Mouse (Mus musculus) adrenal gland, postnatal 10 days (tissue): ENCODE results near the gene Hivep1. TPM values are rescaled to one million over a fixed set of nuclear protein-coding genes. Genes with fewer than 3 reads are reported as not detected.

Source experiments
- DNase-seq: peaks from one replicate; pipeline ENCODE4 v3.0.0; 2021; ENCODE audit warnings: mixed read lengths
- long read RNA-seq, 2 experiments: library from polyadenylated mRNA; stranded (forward); transcript quantifications; one replicate each; pipeline ENCODE4 v2.0.0; 2021
- total RNA-seq, 2 experiments: library from RNA; stranded (reverse); gene quantifications; 2 replicates each; pipeline ENCODE4 v1.2.3; 2021

Gene Hivep1
- total RNA-seq: 10 to 100 TPM; 21.0 to 24.3 TPM
- long read RNA-seq, experiment 1, partial matches to known transcripts: 2 of 2 reads
- long read RNA-seq, experiment 1, other reads (novel, unspliced or antisense): 0 of 2 reads
- long read RNA-seq, experiment 2, partial matches to known transcripts: 2 of 2 reads
- long read RNA-seq, experiment 2, other reads (novel, unspliced or antisense): 0 of 2 reads

DNA sequence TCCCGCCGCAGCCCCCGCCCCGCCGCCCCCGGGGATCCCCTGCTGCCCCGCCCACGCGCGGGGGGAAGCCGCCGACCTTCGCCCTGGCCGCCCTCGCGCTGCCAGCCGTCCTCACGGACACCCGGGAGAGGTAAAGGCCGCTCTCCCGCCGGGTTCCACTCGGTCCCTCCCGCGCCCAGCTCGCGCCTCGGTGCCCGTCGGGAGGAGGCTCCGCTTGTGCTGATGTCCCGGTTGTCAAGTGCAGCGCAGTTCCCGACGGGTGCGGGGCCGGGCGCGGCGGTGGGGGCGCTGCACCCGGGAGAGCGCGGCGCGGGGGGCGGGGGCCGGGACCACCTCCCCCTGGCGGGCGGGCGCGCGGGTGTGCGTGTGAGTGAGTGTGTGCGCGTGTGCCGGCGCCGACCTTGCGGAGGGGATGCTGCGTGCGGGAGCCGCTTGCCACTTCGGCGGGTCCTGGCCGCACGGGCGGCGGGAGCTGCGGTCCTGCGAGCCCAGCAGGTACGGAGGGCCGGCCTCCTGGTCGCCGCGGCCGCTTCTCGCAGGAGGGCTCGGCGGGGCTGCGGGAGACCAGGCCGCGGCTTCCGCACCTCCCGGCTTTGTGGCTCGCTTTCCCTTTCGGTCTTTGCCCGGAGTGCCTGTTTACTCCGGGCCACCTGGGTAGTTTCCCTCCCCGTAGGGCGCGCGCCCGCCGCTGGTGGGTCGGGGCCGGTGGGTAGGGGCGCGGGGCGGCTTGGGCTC is at the start of gene Hivep1:
Gene Hivep1 (plus strand): TSS at position 61 of the 735 bp plus-strand sequence.
- no peak for DNase-seq

DNA sequence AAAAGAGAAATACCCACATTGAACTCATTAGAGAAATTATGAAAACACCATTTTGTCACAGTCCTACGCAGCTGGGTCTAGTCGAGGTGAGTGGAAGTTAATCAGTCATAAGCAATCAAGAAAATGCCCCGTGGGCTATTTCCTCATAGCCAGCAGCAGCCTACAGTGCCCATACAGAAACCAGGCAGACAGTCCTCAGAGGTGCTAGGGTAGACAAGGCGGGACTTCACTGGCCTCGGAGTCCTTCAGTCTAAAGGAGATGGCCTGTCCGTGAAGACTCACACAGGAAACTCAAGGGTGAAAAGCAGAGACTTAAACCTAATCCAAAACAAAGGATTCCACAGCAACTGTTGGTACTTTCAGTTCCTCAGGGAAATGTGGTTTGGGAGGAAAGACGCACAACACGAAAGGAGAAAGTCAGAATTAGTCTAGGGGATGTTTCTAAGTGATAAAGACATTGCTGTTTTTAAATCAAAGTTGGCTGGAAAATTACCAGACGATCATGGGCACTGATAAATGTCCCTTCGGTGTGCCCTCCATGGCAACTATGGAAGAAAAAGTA is 36.3 kb upstream of the Hivep1 start:
- no peak for DNase-seq

DNA sequence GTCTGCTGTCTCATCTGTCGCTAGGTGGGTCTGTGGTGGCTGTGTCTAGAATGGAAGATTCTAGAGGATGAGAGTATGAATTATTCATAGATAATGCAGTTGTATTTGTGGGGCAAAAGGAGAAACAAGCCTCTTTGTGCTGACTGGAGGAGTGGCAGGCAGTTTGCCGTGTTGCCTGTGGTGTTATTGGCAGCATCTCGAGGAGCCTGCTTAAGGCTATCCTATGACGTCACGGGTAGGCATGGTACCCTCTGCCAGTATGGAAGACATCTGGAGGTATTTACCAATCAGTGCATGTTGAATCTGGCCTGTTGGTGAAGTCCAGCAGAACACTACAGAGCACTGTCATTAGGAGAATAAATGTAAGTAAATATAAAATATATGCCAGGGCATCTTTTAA is 35.6 kb upstream of the Hivep1 start:
- no peak for DNase-seq

DNA sequence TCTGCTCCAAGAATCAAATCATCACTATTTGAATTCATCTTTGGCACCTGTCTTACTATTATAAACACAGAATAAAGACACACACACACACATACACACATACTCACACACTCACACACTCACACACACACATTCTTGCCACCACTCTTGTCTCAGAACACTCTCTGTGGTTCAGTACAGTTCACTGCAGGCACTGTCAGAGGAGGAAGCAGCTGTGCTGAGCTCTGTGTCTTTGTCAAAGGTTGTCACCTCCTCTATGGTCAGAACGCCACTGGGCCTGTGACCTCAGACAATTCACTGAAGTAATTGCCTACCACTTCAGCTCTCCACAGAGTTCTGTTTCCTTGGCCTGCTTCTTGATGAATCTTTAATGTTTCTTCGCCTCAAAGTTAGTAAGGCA is 33.5 kb upstream of the Hivep1 start:
- DNase-seq: no peak

DNA sequence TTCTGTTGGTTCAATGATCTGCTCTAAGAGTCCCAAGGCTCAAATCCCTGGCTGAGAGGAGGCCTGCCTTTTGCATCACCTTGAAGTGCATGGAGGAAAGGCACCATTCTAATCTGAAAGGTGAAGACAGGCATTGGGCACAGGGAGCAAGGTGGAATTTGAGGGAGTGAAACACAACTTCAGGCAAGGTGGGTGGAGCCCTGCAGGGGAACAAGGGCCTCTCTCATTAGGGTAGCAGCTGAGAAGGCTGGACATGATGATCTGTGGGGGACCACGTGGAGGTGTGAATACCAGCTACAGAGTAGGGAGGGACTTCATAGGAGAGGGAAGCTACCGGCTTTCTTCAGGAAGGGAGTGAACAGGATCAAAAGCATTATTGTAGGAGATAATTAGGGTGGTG is 10.6 kb upstream of the Hivep1 start:
- DNase-seq: no peak

DNA sequence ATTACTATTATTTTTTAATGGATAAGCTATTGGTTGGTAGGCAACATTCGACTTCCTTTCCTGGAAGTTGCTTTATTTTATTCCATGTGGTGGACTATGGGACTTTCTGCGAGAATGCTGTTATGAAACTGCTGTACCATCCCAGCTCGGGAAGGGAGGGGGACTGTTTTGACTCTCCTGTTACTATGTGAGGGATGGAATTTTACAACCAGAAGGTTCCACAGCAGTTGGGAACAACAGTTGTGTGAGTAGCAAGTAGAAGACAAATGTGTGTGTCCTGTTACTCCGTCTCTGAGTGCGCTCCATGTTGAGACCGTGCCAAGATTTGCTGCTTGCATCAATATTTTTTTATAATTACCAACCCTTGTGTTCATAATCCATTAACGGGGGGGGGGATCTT is 8.4 kb upstream of the Hivep1 start:
- no peak for DNase-seq

DNA sequence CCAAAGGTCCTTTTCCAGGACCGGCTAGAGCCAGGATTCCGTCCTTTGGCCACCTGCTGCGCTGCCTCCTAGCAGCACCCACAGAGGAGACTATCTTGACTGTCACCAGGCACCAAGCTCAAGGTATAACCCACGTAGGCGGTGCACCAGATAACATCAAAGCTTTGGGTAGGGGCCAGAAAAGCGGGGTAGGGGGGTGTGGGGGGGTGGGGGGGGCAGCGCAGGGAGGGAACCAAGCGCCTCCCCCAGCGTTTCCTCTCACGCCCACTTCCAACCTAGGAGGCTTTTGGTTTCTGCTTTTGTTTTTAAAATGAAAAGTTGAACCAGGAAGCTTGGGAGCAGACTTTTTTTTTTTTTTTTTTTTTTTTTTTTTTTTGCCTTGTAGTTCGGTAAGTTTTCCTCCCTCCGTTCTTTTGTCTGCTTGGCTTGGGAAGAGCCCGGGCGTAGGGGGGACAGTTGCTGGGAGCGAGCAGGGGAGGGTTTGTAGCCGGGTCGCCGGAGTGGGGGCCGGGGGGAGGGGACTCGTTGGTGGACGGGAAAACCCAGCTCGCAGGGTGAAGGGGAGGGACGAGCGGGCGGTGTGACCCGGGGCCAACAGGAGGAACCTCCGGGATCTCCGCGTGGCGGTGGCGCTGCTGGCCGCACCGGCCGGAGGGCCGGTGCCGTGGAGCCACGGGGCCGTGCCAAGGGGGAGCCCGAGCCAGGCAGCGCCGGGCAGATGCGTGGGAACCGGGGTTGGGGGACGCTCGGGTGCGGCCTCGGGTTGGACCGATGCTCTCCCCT is 2.6 kb upstream of the Hivep1 start:
- peak; percentile 87 for DNase-seq

DNA sequence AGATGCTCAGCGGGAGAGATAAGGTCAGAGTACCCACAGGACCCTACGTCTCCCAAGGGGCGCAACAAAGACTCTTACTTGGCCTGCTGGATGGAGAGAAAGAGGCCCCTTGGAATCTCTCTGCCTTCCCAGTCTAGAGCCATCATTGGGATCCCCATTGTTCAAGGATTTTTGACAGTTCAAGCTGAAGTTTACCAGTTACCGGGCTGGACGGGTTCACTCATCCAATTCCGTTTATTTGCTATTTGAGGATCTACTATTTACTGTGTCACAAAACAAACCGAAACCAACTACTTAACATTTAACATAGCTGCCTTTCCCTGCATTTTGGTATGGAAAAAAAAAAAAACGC is 2.1 kb upstream of the Hivep1 start:
- no peak for DNase-seq

DNA sequence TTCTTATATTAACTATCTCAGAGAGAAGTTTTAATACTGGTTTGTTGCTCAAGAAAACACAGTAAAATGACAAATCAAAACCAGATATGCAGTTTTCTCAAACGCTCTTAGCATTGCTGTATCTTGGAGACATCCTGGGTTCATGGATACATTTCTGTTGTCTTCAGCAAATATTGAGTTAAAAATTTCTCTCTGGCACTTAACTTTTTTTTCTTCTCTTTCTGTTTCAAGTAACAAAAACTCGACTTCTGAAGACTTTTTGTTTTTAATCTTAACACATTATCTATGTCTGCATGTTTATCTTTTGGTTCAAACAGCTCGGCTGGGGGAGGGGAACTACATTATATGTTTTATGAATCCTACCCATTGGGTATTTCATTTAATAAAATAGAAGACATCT is 1.7 kb upstream of the Hivep1 start:
- no peak for DNase-seq

DNA sequence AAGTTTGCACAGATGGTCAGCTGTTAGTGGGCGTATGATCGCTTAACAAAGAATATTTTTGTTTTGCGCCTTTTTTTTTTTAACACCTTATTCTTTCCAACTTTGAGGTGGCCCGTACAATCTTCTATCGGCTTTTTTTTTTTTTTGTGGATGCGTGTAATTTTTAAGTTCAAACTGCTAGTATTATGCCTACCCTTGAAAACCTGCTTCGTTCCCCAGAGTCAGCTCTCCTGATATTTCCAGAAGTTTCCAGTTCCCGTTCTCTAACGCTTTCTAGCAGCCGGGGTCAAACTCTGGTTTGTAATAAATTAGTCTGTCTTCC is 980 bp upstream of the Hivep1 start:
- DNase-seq: no peak

DNA sequence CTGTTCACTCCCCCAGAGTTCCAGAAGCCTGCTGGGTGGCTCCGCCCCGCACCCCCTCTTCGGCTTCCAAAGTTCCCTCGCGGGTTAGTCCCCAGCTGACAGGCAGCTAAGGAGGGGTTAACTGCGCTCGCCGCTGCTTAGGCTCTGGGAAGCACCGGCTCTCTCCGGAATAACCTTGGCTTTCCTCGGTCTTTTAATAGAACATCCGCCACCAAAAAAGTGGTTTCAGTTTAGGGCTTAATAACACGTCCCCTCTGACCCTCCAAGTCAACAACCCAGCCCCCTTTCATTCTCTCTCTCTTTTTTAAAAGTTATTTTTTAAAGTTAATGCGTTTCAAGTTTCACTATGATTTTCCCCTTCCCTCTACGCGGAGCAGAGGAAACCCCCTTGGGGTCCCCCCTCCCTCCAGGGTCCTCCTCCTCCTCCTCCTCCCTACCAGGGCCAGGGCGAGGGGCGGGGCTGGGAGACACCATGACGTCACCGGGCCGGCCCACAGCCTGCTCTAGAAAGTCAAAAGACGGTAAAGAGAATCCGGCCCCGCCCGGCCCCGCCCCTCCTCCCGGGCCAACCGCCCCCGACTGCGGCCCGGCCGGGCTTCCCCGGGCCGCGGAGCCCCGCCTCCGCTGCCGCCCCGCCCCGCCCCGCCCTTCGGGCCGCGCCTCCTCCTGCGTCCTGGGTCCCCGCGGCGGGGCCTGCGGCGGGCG is 467 bp upstream of the Hivep1 start:
- peak; percentile 100 for DNase-seq

DNA sequence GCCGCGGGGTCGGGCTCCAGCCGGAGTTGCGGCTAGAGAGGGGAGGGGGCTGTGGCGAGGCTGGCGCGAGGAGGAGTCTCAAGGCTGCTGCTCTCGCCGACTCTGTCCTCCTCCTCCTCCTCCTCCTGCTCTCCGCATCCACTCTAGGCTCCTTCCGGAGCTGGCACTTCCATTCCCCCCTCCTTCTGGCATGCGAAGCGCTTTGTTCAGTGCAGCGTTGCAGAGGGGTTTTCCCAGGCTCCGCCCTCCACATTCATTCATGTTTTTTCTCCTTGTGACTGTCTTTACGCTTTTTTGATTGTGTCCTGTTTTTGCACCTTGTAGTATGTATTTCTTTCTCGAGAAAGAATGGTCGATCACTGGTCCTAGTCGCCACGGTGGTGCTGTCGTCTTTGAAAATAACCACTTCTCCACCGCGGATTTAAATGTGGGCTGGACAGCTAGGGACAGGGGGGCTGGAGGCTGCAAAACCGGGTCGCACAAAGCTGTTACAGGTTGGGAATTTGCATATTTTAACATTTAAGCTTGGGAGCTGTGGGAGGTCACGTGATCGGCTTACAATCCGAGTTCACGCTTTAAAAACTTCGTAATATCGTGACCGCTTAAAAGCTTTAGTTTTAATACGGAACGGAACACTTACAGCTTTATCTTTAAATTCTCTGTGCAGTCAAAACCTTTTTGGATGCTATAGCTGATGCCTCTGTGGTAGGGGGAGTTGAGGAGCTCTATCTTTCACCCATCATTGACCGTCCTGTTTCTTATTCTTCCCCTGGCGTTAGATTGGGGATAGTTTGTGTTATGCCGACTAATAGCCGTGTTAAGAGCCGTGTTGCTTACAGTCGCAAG is 1.1 kb downstream of the Hivep1 start:
- DNase-seq: peak; percentile 77

DNA sequence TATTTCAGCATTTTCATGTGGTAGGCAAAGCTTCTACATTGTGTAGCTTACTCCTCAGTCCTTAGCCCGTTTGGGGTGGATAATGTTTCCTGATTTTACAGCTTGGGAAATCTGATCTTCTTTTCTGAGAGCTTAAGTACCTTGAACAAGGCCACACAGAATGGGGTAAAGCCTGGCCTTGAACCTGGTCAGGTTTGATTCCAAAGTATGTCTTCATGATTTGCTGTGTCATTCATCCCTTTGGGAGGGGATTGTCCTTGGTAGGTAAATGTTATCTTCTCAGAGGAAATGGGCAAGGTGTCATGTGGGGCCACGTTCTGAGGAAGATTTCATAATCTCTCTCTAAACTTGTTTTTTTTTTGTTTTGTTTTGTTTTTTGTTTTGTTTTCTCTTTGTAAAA is 1.8 kb downstream of the Hivep1 start:
- no peak for DNase-seq

DNA sequence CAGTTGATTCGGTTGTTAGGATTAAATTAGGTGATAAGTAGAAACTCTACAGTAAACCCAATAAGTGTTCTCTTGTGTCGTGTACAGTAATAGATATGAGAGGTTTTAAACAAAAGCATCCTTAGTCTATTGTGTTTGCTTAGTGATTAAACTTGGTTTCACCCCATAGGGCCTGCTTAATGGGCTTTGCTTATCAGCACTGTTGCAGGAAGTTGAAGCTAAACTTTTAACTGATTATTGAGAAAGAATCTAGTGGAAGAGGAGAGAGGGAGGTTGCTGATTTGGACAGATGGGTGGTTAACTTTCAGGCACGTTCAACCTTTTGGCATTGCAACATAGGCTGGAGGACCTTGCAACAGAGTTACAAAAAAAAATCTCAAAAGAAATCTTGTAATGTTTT is 2.3 kb downstream of the Hivep1 start:
- no peak for DNase-seq

DNA sequence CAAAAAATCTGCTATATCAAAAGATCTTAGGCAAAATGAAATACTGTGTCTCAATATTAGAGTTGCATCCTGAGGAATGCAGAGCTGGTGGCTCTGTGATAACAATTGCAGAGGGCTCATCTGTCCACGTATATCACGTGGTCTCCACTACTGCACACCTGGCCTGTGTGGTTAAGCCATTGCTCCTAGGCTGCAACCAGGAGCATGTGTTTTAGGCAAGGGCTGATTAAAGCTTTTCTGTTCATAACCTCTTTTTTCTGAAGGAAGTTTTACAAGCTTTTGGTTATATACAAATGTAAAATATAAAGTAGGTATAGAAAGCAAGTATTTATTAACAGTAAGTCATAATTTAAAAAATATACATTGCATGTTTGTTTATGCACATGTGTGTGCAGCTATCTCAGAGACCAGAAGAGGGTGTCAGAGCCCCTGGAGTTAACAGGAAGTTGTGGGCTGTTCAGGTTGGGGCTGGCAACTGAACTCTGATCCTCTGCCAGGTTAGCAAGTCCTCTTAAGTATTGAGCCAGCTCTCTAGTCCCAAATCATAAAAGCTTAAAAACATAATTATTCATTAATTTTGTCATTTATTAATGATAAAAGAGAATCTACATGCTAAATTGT is 5.0 kb downstream of the Hivep1 start:
- DNase-seq: no peak

DNA sequence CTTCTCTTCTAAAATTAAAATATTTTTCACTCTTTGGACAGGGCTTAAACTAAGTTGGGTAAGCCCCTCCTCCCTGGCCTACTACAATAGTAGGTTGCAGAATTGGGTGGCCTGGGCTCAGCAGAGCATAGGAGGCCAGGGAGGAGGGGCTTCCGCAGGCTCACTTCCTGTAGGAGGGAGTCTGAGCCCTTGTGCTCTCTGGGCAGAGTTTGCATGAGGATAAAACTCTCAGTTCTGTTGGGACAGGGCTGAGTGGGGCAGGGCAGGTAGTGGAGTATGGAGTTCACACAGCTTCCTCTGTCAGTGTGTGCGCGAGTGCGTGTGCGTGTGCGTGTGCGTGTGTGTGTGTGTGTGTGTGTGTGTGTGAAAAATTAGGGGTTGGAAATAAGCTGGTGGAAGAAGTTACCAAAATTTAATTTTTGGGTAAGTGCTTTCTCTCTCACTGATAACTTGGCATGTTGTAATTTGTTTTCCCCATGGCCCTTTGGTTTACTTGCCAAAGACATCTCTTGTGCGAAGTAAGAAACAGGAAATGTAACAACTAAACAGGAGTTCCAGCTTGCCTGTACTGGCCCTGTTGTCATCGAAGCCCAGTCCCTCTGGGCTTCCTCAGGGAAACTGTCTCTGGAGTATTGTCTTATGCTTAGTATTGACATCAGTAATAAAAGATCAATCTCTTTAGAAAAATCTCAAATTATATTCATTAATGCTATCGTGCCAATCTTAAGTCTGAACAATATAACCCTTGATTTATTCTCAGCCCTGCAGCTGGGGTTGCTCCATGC is 9.2 kb downstream of the Hivep1 start:
- no peak for DNase-seq

DNA sequence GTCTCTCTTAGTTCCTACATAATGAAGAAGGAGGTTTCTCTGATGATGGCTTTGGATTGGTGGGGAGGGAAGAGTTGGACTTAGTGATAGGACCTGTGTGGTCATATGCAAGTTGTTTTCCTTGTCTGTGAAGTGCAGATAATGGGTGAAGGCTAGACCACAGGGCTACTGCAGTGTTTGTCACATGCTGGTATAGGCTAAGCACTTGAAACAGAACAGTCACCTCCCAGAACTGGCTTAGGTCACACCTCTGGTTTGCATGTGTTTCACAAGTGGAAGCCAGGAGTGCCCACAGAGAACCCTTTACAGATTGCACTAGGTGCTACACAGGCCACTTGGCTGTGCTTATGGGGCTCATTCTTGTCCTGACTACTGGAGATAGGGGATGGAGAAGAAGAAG is 12.4 kb downstream of the Hivep1 start:
- DNase-seq: no peak

DNA sequence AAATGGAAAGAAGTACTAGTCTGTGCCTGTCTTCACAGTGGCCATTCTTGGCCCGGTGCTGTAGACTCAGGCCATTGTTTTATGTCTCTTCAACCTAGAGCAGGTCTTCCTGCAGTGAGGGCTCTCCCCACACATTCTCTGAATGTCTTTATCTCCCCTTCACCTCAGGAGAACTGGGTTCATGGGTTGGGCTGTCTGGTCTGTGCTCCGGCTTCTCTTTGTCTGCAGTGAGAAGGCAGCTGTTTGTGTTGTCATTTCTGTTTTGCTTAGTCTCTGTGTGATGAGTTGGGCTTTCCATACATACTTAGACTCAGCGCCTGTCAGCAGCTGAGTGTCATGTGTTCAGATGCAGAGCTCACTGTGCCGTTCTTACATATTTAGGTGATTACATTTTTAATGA is 18.4 kb downstream of the Hivep1 start:
- DNase-seq: no peak

DNA sequence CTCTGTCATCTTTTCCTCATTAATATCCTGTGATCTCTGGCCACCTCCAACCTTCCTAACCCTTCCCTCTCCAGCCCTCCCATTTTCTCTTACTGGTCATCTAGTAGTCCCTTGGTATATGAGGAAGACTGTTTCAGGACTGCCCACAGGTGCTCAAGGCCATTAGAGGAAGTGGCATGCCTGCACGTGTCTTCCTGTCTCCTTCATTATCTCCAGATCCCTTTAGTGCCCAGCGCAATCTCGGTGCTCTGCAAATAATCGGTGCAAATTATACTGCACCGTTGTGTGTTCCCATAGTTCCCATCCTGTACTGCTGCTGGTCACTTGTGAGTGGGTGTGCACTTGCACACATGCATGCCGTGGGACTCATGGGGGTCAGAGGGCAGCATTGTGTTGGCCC is 19.2 kb downstream of the Hivep1 start:
- DNase-seq: no peak

DNA sequence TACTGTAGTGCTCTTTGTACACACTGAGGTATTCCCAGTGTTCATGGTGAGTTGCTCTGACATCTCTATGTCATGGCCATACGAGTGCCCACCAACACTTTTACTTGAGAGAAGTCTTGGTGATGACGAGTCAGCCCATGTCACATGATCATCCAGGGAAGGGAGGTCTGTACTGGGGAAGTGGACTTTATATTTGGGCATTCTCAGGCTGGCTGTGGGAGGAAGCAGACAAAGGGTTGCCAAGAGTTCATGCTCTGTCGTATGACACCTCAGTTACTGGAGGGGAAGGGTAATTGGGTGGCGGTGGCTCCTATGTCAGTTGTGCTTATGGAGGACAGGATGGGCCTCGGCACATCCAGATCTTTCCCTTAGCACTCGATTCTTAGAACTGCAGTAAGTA is 21.5 kb downstream of the Hivep1 start:
- DNase-seq: no peak

DNA sequence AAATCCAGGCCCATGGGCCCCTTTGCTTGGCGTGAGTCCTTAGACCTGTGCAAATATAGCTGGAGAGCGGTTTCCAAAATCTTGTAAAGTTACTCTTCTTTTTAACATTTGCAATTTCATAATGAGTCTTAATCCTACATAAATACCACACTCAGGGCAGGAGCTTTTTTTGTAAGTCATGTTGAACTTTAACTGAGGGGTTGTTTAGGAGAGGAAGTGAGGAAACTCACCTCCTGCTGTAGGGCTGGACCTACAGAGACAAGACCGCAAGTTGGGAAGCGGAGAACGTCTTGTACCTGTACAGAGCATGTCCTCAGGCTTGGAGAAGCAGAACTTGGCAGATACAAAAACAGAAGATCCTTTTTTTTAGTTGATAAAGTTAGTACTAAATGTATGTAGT is 23.7 kb downstream of the Hivep1 start:
- no peak for DNase-seq
